Mouse (Mus musculus) hindbrain, embryonic 10.5 days (tissue): ENCODE measurements around the gene Akap2. TPM values are rescaled to one million over a fixed set of nuclear protein-coding genes. Genes with fewer than 3 reads are reported as not detected.
"Not testable (repeated sequence)": the region's sequence is repeated elsewhere in the genome, so short reads cannot be mapped to it uniquely, and the experiment has no call there.

Experiments
- DNase-seq: peaks from one replicate; pipeline ENCODE4 v3.0.0-alpha.2; 2017; ENCODE audit warnings: low spot score
- H3K27ac ChIP-seq: fragments of 300-500 bp; sonication (generic); 2 replicates; pipeline ENCODE4 v1.5.1; 2016; ENCODE audit warnings: mild to moderate bottlenecking, moderate library complexity
- H3K27me3 ChIP-seq: fragments of 300-500 bp; sonication (generic); 2 replicates; pipeline ENCODE4 v1.6.1; 2016; ENCODE audit warnings: mild to moderate bottlenecking; ENCODE audit not compliant: poor library complexity, insufficient read depth, severe bottlenecking
- H3K36me3 ChIP-seq: fragments of 300-500 bp; sonication (generic); 2 replicates; pipeline ENCODE4 v1.6.1; 2016; ENCODE audit warnings: mild to moderate bottlenecking, moderate library complexity
- H3K4me1 ChIP-seq: fragments of 300-500 bp; sonication (generic); replicated peaks from 2 replicates; pipeline ENCODE4 v1.6.1; 2016; ENCODE audit warnings: mild to moderate bottlenecking
- H3K4me3 ChIP-seq: fragments of 300-500 bp; sonication (generic); 2 replicates; pipeline ENCODE4 v1.5.1; 2016; ENCODE audit warnings: mild to moderate bottlenecking, moderate library complexity
- H3K9me3 ChIP-seq: fragments of 300-500 bp; sonication (generic); 2 replicates; pipeline ENCODE4 v1.6.1; 2016; ENCODE audit warnings: mild to moderate bottlenecking, moderate library complexity
- WGBS: fragments of 180-500 bp; shearing (Covaris S2); methylation state at CpG from one replicate; pipeline ENCODE4 v1.1.7; 2016; 5-methylcytosine and 5-hydroxymethylcytosine counted together
- polyA plus RNA-seq: library from polyadenylated mRNA; unstranded; fragments of >200 nt; fragmentation: Nextera tagmentation; extraction: Ambion mirVana; gene quantifications from 2 replicates; pipeline ENCODE4 v1.2.1, GENCODE M21; 2016

Akap2 gene
- polyA plus RNA-seq, 1 experiment from 2014 or later: 30.2 TPM

- Histone ChIP-seq H3K9me3 (no peaks in the 10 kb centered on the region), H3K27me3 (no peaks in the 10 kb centered on the region), H3K36me3 (peaks cover 15% of the 10 kb centered on the region; the same call in 1 of the 2 replicates), H3K27ac (no peak overlapping the region), H3K4me3 (no peak overlapping the region), H3K4me1 (peaks cover 6% of the 10 kb centered on the region; the same call in 1 of the 2 replicates)
- WGBS: 17% methylated on average over 6 of the region's 6 CpGs
- DNase-seq: peak; percentile 81
Observed at GRCm38 (mm10) chr4:57879804-57880357, 162.4 kb downstream of the Akap2 start.

GRCm38 (mm10) chr4:57883520-57884421 lies 166.3 kb downstream of the Akap2 start:
- H3K36me3 ChIP-seq: peaks cover 15% of the 10 kb centered on the region; the same call in 1 of the 2 replicates
- DNase-seq: no peak
- 92% methylated on average over 7 of the region's 7 CpGs for WGBS
- H3K4me1 ChIP-seq: peaks cover 20% of the 10 kb centered on the region
- H3K4me3 ChIP-seq: no peak overlapping the region
- no peaks in the 10 kb centered on the region for H3K27me3 ChIP-seq
- no peaks in the 10 kb centered on the region for H3K9me3 ChIP-seq
- no peak overlapping the region for H3K27ac ChIP-seq

- H3K36me3 ChIP-seq: peaks cover 10% of the 10 kb centered on the region; the same call in 1 of the 2 replicates
- H3K4me3 ChIP-seq: no peak overlapping the region
- WGBS: 91% methylated on average over 3 of the region's 3 CpGs
- H3K27ac ChIP-seq: no peak overlapping the region
- H3K4me1 ChIP-seq: peaks cover 20% of the 10 kb centered on the region
- H3K27me3 ChIP-seq: no peaks in the 10 kb centered on the region
- H3K9me3 ChIP-seq: no peaks in the 10 kb centered on the region
- DNase-seq: no peak
Observed at GRCm38 (mm10) chr4:57884511-57884910, 167.1 kb downstream of the Akap2 start.

GRCm38 (mm10) chr4:57885186-57885585 lies 167.7 kb downstream of the Akap2 start:
- WGBS: 79% methylated on average over 2 of the region's 2 CpGs
- Histone ChIP-seq H3K4me3 (no peak overlapping the region), H3K4me1 (peaks cover 18% of the 10 kb centered on the region), H3K27ac (no peak overlapping the region), H3K27me3 (no peaks in the 10 kb centered on the region), H3K9me3 (no peaks in the 10 kb centered on the region), H3K36me3 (peaks cover 7% of the 10 kb centered on the region; the same call in 1 of the 2 replicates)
- no peak for DNase-seq

GRCm38 (mm10) chr4:57886066-57886887 lies 168.8 kb downstream of the Akap2 start:
- H3K4me3 ChIP-seq: no peak overlapping the region
- peaks cover 7% of the 10 kb centered on the region; the same call in 1 of the 2 replicates for H3K36me3 ChIP-seq
- H3K9me3 ChIP-seq: no peaks in the 10 kb centered on the region
- 0 out of 2 replicates have a peak overlapping the region, but pooled peaks have one; percentile 1 for H3K27ac ChIP-seq
- WGBS: 73% methylated on average over 11 of the region's 11 CpGs
- no peak for DNase-seq
- peaks cover 22% of the 10 kb centered on the region for H3K4me1 ChIP-seq
- H3K27me3 ChIP-seq: no peaks in the 10 kb centered on the region

GRCm38 (mm10) chr4:57886888-57887230 lies 169.4 kb downstream of the Akap2 start:
- peaks cover 7% of the 10 kb centered on the region; the same call in 1 of the 2 replicates for H3K36me3 ChIP-seq
- 95% methylated on average over 3 of the region's 3 CpGs for WGBS
- H3K27me3 ChIP-seq: no peaks in the 10 kb centered on the region
- no peaks in the 10 kb centered on the region for H3K9me3 ChIP-seq
- H3K4me3 ChIP-seq: no peak overlapping the region
- 0 out of 2 replicates have a peak overlapping the region, but pooled peaks have one; percentile 1 for H3K27ac ChIP-seq
- H3K4me1 ChIP-seq: peaks cover 28% of the 10 kb centered on the region
- DNase-seq: no peak

GRCm38 (mm10) chr4:57888246-57888645 lies 170.8 kb downstream of the Akap2 start:
- DNase-seq: no peak

GRCm38 (mm10) chr4:57888978-57889377 lies 171.5 kb downstream of the Akap2 start:
- peaks cover 13% of the 10 kb centered on the region for H3K36me3 ChIP-seq
- H3K27ac ChIP-seq, DNase-seq, H3K4me3 ChIP-seq, H3K27me3 ChIP-seq, H3K9me3 ChIP-seq: not testable (repeated sequence)
- WGBS: 94% methylated on average over 1 of the region's 1 CpGs
- peaks cover 38% of the 10 kb centered on the region for H3K4me1 ChIP-seq

More at GRCm38 (mm10) chr4:57888246-57888645, 170.8 kb downstream of the Akap2 start:
- no peaks in the 10 kb centered on the region for H3K9me3 ChIP-seq
- H3K36me3 ChIP-seq: peaks cover 12% of the 10 kb centered on the region
- no peak overlapping the region for H3K27ac ChIP-seq
- no peak overlapping the region for H3K4me3 ChIP-seq
- WGBS: 95% methylated on average over 2 of the region's 2 CpGs
- peaks cover 38% of the 10 kb centered on the region for H3K4me1 ChIP-seq
- no peaks in the 10 kb centered on the region for H3K27me3 ChIP-seq

GRCm38 (mm10) chr4:57889773-57890172 lies 172.3 kb downstream of the Akap2 start:
- no peak for DNase-seq
- Histone ChIP-seq H3K4me3 (no peak overlapping the region), H3K36me3 (peaks cover 13% of the 10 kb centered on the region), H3K4me1 (peaks cover 34% of the 10 kb centered on the region), H3K9me3 (no peaks in the 10 kb centered on the region), H3K27me3 (no peaks in the 10 kb centered on the region), H3K27ac (no peak overlapping the region)
- WGBS: 88% methylated on average over 8 of the region's 8 CpGs

GRCm38 (mm10) chr4:57892001-57892586 lies 174.6 kb downstream of the Akap2 start:
- Histone ChIP-seq H3K4me1 (peaks cover 27% of the 10 kb centered on the region), H3K36me3 (peaks cover 15% of the 10 kb centered on the region), H3K4me3 (no peak overlapping the region), H3K27me3 (no peaks in the 10 kb centered on the region), H3K27ac (peak overlapping the region; percentile 62; the same call in 1 of the 2 replicates), H3K9me3 (no peaks in the 10 kb centered on the region)
- 54% methylated on average over 10 of the region's 10 CpGs for WGBS
- peak; percentile 37 for DNase-seq

- DNase-seq: no peak
- peaks cover 27% of the 10 kb centered on the region for H3K4me1 ChIP-seq
- no peaks in the 10 kb centered on the region for H3K9me3 ChIP-seq
- peaks cover 25% of the 10 kb centered on the region for H3K36me3 ChIP-seq
- peak overlapping the region; percentile 35; the same call in 1 of the 2 replicates for H3K27ac ChIP-seq
- no peak overlapping the region for H3K4me3 ChIP-seq
- no peaks in the 10 kb centered on the region for H3K27me3 ChIP-seq
- 41% methylated on average over 5 of the region's 5 CpGs for WGBS
Observed at GRCm38 (mm10) chr4:57895140-57895539, 177.7 kb downstream of the Akap2 start.

- Histone ChIP-seq H3K27ac (no peak overlapping the region), H3K27me3 (no peaks in the 10 kb centered on the region), H3K4me1 (peaks cover 26% of the 10 kb centered on the region), H3K4me3 (no peak overlapping the region), H3K36me3 (peaks cover 25% of the 10 kb centered on the region), H3K9me3 (no peaks in the 10 kb centered on the region)
- WGBS: 58% methylated on average over 6 of the region's 6 CpGs
- no peak for DNase-seq
Observed at GRCm38 (mm10) chr4:57895902-57896301, 178.4 kb downstream of the Akap2 start.
